Mouse (Mus musculus) kidney, postnatal 4 days (tissue): Measurements from ENCODE around the gene Gm49380.

Source experiments
- DNase-seq, 2 experiments: peaks; one replicate each; pipeline ENCODE4 v3.0.0; 2021; ENCODE audit warnings: mixed read lengths in 2 of 2

The Gm49380 gene

DNA sequence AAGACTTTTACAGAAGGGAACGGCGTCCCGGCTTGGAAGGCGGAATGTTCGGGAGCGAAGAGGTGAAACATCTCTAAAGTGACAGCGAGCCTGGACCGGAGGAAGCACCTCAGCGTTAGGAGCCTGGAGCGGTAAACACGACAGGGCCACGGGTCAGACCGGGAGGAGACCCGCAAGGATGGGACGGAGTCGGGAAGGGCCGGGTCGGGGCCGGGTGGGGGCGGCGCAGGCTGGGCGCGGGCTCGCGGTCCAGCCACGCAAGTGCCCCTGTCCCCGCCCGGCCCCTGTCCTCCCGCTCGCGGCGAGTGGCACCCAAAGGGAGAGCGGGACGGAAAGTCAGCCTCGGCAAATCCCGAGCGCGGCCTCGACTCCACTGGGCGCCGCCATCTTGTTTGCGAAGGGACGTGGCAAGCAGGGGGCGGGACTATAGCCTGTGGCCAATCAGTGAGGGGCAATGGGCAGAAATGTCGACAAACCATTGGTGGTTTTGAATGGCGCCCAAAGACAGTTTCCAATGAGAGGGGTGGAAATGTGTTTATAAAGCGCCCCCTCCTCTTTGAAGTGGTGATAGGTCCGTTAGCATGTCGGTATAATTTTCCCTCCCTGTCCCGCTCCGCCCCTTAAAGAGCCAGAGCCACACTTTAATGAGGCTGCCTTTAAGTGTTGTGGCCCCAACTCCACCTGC is at the start of gene Gm49380, which contains the start of gene Rnf26:
Gene Gm49380, minus strand, starts transcription at position 396 of the 685 bp plus-strand sequence.
Gene Rnf26, minus strand, starts transcription at position 413 of the 685 bp plus-strand sequence.
- peak; percentile 97 to 98 for DNase-seq

- no peak for DNase-seq
Measured at GRCm38 (mm10) chr9:44159886-44160285, 46.6 kb upstream of the Gm49380 start.

DNA sequence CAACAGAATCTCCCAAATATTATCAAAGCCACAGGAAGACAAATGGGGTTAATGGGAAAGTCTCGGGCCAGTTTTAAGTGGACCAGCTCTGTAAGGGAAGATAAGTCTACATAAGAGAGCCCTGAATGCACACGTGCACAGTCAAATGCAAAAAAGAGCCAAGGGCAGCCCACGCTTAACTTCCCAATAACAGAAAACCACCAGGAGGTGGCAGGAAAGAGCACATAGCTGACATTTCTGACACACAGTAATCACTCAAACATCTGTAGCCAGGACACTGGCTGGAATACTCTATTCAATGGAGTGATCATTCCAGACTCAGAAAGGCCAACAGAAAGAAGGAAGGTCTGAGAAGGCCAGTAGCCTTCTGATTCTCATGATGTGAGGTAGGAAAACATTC is 34.0 kb upstream of the Gm49380 start:
- DNase-seq: peak in 1 of 2 experiments; percentile 46

GRCm38 (mm10) chr9:44144718-44145060 is 31.4 kb upstream of the Gm49380 start:
- DNase-seq: peak in 1 of 2 experiments; percentile 7

DNA sequence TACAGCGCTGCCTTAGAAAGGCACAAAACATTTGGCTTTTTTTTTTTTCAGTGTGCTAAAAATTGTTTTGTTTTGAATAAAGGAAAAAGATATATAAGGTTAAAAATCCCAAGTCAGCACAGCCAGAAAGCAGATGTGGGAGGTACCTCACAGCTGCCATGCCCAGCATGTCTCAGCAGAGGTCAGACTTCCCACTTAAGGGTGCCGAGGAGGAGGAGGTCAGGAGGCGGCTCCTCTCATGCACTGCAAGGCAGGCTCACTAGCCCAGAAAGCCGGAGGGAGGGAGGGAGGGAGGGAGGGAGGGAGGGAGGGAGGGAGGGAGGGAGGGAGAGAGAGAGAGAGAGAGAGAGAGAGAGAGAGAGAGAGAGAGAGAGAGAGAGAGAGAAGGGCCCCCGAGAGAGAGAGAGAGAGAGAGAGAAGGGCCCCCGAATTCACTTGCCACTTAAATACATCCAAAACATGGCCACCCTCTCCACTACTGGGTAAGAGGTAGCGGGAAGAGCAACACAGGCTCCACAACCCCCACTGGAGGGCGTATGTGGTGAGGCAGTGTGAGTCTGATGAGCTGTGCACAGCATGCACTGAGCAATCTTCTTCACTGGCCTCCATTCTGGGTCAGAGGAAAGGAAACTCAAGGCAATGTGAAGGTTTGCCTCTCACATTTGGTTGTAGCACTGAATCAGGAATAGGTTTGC is 30.9 kb upstream of the Gm49380 start:
- peak; percentile 66 to 79 for DNase-seq

GRCm38 (mm10) chr9:44143421-44143820 is 30.1 kb upstream of the Gm49380 start:
- no peak for DNase-seq

DNA sequence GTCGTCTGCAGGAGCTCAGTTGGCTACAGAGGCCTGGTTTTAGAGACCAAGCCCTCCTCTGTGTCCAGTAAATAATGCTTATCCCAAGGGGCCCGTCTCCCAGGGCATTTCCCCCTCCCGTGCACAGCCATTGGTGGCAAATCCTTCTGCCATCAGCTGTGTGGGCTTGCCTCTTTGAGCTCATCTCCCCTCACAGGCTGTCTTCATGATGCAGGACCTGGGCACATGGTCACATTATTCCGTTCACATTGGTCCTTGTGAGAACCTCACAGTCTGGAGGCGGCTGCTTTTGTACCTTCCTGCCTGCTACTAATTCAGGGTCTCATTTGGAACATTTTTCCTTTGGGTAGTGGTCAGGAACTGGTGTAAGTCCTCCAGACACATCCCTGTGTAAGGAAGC is 28.7 kb upstream of the Gm49380 start:
- DNase-seq: no peak

DNA sequence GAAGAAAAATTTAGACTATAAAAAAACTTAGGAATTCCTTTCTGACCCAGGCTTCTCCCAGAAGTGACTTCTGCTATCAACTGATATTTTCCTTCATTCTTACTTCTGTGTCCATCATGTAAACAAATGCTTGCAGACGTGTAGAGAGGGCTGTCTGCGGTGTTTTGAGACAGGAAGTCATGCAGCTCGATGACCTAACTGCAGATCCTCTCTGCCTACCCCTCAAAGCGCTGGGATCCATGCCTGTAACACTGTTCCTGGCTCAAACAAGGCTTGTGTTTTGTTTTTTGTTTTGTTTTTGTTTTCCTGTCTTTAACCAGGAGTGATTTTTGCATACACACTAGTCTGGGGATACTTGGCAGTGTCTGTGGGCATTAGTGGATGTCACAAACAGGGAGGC is 24.5 kb upstream of the Gm49380 start:
- no peak for DNase-seq

DNA sequence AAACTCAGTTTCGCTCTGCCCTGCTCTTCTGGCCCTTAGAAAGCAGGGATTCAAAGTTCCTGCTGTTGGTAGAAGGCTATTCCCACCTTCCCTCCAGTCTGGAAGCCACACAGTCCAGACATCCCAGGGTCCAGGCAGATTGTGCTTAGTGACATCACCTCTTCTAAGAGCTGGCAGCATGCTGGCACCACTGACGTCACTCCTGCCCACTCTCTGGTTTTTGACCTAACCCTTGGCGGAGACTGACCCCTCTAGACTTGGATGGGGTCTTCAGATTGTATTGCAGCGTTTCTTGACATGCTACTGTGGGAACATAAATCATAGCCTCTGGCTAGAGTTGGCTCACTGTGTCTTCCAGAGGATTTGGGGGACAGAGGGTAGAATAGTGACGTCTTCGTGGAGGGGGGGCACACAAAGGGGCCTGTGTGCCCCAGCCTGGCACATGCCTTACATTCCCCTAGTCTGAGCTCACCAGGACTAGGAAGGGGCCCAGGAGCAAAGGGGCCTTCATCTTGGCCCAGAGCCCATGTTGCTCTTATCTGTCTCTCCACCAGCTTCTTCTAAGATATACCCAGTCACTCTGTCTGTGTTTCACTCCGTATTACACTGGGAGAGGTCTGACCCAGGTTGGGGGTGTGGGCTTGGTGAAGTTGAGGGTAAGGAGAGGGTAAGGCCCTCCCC is 22.6 kb upstream of the Gm49380 start:
- DNase-seq: peak in 1 of 2 experiments; percentile 29

DNA sequence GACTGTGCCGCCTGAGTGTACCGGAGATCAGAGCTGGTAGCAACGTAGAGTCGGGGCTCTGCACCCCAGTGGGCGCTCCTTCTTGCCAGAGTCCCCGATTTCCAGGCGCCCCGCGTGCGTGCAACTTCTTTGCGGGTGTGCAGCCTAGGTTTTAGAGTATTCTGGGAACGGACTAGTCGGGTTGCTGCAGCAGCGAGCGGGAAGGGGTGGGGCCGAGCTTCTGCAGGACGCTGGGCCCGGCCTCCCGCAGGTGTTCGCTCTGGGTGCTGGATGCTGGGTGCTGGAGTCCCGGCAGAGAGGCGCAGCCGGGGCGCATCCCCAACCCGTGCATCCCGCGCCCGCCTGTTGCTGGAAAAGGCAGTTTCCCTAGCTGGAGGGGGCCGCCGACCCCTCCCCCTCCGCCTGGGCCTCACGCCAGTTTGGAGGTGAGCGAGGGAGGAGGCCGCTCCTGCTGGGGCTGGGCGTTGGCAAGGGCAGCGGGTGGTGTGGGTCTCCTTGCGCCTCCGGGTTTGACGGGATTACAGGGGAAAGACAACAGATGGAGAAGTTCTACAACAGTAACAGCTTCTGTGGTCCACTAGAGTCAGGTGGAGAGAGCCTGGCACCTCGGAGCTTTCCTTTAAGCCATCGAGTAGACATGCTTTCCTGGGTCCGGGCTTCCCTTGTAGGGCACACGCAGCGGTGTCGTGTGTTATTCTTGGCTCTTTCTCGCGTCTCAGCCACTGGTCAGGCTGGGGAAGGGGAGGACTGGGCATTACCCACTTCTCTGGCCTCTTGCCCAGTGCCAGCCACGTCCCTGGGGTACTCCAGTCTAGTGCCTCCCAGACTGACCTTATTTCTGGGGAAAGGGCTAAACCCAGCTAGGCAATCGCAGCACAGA is 21.8 kb upstream of the Gm49380 start:
- DNase-seq: peak; percentile 76 to 80

DNA sequence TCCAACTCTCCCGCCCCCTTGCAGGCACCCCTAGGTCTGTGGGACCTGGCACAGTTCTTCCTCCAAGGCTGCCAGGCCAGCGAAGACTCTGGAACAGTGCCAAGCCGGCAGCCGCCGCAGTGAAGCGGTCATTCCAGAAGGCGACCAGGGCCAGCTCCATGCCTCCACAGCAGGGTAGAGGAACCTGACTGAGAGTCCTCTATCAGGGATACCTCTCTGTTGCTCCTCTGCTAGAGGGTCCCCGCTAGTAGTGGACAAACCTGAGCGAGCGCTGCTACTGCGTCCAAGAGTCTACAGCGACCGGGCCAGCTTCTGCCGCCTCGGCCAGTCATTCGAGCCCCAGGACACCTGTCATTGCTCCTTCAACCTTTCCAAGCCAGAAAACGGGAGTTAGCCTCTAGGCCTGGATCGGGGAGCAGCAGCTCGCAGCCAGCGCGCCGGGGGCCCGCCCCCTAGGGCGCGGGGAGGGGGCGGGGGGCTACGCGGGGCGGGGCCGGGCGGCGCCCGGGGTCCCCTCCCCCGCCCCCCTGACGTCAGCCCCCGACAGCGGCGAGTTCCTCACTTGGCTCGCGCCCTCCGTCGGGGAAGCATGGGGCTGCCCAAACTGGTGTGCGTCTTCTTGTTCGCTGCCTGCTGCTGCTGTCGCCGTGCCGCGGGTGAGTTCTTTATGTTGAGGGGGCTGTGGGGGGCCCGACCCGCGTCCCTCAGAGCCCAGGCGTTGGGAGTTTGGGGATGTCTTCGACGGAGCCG is 21.0 kb upstream of the Gm49380 start, which contains the start of gene Mcam:
Gene Mcam, plus strand, starts transcription at position 369 of the 750 bp plus-strand sequence.
- peak; percentile 83 to 89 for DNase-seq

GRCm38 (mm10) chr9:44133287-44133686 is 20.0 kb upstream of the Gm49380 start:
- no peak for DNase-seq

DNA sequence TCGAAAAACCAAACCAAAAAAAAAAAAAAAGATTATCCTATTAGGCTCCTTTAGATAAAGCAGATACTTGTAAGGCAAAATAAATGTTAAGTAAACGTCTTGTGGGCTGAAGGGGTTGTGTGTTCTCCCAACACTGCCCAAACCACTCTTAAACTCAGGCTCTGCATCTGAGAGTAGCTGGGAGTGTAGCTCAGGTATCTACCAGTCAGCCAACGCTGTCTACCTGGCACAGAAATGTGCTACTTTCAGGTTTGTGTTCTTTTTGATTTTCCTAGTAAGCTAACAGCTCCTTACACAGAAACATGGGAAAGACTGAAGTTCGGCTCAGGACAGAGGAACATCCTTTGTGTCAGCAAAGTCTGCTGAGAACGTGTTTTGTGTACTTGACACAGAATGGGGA is 18.9 kb upstream of the Gm49380 start:
- DNase-seq: no peak

DNA sequence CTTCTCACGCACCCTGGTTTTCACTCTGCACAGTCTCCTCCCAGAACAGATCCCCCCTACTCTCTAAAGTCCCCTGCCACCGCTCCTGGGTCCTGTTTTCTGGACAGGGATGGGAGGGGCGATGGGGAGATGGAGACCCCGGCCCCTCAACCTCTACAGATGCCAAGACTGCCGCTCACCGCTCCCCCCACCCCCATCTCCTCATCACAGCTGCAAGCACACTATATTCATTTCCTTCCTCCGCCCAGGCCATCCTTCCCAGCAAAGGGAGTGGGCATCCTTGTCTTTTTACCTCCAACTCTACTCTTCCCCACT is 17.9 kb upstream of the Gm49380 start:
- DNase-seq: peak in 1 of 2 experiments; percentile 53

GRCm38 (mm10) chr9:44130581-44131275 is 17.4 kb upstream of the Gm49380 start:
- DNase-seq: peak; percentile 73 to 81

DNA sequence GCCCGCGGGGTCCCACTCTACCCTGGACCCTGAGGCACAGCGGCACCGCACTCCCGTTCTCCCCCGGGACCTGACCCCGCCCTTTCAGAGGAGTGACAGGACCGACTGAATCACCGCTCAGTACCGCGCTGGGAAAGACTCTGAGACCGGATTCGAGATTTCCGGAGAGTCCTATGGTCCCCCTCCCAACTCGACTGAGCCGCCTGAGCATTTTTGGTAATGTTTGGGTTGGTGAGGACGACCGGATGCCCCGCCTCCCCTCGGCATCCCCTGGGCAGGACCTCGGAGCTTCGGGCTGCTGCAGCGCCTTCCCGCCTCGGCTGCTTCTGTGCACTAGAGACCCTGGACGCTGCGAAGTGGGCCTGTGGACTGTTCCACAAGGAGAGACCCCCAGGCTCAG is 16.7 kb upstream of the Gm49380 start:
- peak; percentile 80 to 90 for DNase-seq

GRCm38 (mm10) chr9:44129633-44130032 is 16.3 kb upstream of the Gm49380 start:
- DNase-seq: no peak

GRCm38 (mm10) chr9:44127351-44127801 is 14.1 kb upstream of the Gm49380 start:
- DNase-seq: peak in 1 of 2 experiments; percentile 33

DNA sequence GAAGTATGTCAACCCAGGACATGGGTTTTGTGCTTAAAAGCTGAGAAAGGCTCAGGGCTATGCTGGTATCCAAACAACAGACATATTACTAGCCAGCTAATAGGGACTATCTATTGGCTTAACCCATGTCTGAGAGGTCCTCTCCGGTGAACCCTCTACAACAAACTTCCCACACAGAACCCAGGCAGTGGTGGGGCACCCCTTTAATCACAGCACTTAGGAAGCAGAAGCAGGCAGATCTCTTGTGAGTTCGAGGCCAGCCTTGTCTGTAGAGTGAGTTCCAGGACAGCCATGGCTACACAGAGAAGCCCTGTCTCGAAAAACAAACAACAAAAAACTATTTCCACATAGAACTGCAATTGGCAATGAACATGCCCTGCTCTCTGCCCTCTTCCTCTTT is 13.4 kb upstream of the Gm49380 start:
- DNase-seq: no peak

GRCm38 (mm10) chr9:44125546-44126428 is 12.5 kb upstream of the Gm49380 start:
- peak; percentile 91 to 94 for DNase-seq
